Mouse (Mus musculus) adrenal gland (tissue): ENCODE measurements at regions not wholly inside any gene's neighbourhood (a gene's known extent, or its start where the extent isn't known, plus 50 kb on each side); places are given as distances from the start of the nearest gene placed in this dataset.
"Not testable (repeated sequence)": the region's sequence is repeated elsewhere in the genome, so short reads cannot be mapped to it uniquely, and the experiment has no call there.

ENCODE experiments used
- intact Hi-C: fragments of 180-260 bp; cut with DNase I; formaldehyde crosslinking; loops from one replicate; pipeline ENCODE4 v1.15.1; 2025

DNA sequence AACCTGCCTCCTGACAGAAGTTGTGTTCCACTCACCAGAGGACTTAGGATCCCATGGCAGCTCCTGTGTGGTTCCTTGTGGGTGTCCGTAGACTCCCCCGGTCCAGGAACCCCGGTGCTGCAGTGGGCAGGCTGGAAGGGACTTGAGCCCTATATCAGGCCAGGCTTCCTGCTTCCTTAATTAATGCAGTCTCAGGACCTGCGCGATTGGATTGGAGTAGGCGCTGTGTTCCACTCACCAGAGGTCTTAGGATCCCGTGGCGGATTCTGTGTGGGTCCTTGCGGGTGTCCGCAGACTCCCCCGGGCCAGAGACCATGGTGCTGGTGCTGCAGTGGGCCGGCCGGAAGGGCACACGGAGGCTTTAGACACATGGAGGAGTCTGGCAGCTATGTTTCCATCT is 288.7 kb downstream of the Fut8 start:
- intact Hi-C loops, result not testable (repeated sequence)

DNA sequence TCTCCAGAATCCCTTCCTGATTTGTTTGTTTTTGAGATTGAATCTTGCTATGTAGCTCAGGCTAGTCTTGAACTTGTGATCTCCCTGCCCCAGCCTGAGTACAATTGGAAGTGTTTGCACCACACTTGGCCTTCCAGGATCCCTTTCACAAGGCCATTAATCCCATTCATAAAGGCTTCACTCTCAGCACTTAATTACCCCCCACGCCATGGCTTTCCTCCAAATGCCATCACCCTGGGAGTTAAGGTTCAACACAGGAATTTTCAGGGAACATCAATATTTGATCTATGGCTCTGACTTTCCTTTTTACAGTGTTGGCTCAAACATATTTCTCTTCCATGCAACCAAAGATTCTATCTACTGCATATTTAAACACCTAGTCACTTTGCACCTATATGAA is 289.6 kb downstream of the Fut8 start:
- intact Hi-C loops, result no loop called here

GRCm38 (mm10) chr12:77527953-77528865 is 290.3 kb downstream of the Fut8 start:
- intact Hi-C loops, result no loop called here

DNA sequence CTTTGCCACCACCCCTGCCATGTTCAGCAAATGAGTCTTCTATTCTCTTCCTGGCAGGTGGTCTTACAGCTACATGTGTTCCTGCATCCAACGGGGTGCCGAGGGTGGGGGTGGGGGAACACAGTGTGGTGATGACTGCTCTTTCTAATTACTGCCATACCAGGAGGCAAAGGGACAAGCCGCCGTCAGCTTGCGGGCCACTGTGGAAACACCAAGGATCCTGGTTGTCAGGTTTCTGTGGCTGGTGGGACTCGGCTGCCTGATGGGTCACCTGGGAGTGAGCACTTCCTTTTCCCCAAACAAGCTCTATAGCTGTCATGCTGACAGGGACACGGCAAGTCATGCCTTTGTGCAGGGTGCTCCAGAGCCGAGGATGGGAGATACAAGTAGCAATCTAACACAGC is 290.9 kb downstream of the Fut8 start:
- intact Hi-C loops, result no loop called here

GRCm38 (mm10) chr12:77529414-77529813 is 291.5 kb downstream of the Fut8 start:
- intact Hi-C loops, result no loop called here

GRCm38 (mm10) chr12:77529955-77530354 is 292.0 kb downstream of the Fut8 start:
- intact Hi-C loops, result loop anchor here (10.0 kb wide), 1 partner anchor 285 kb away; no protein-coding TSS in a partner anchor

DNA sequence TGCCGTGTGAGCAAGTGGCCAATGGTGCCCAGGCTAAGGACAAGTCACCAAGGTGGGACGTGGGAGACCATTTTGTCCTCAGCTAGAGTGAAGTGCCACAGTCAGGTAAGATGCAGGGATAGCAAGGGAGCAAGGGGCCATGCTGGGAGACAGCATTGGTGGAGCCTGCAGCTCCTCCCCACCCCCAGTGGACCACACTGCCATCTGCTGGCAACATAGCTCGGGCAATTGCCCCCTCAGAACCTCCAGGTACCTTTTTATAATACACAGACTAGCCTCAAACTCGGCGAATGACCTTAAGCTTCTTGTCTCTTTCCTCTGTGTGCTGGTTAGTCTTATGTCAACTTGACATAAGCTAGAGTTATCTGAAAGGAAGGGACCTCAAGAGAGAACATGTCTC is 293.4 kb downstream of the Fut8 start:
- intact Hi-C loops, result loop anchor here (10.0 kb wide), 1 partner anchor 286 kb away; no protein-coding TSS in a partner anchor

DNA sequence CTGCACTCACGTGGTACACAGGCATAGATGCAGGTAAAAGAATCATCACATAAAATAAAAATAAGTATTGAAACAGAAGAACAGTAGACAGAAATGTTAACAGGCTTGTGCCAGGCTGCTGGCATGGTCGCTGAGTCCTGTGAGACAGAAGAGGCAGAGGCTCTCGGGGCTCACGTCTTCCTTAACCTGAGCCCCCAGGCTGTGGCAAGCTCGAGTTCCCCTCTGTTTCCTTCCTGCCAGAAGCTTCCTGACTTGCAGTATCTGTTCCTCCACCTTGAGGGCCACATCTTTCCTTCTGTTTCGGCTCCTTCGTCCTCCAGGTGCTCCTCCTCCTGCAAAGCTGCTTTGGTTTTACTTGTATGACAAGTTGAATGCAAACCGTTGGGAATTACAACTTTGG is 294.6 kb downstream of the Fut8 start:
- intact Hi-C loops, result loop anchor here (10.0 kb wide), 1 partner anchor 288 kb away; no protein-coding TSS in a partner anchor

GRCm38 (mm10) chr12:77533606-77534005 is 295.7 kb downstream of the Fut8 start:
- intact Hi-C loops, result loop anchor here (10.0 kb wide), 1 partner anchor 289 kb away; no protein-coding TSS in a partner anchor

- intact Hi-C loops, result loop anchor here (10.0 kb wide), 1 partner anchor 289 kb away; no protein-coding TSS in a partner anchor
Observed at GRCm38 (mm10) chr12:77534079-77534478, 296.2 kb downstream of the Fut8 start.

DNA sequence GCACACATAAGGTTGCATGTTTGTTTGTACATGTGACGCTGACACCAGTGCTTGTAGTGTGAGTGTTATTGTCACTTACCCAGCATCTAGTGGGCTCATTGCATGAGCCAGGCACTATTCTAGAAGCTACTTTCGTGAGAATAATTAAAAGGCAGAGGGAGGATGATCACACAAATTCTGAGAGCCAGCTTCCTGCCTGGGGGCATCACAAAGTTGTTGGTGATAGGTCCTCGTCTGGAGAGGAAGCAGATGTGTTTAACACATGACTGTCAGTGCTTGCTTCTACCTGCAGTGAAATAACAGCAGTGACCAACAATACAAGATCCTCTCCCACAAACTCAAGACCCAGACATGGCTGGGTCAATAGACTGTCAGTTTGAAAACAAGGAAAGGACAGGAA is 297.2 kb downstream of the Fut8 start:
- intact Hi-C loops, result loop anchor here (10.0 kb wide), 1 partner anchor 290 kb away; no protein-coding TSS in a partner anchor

DNA sequence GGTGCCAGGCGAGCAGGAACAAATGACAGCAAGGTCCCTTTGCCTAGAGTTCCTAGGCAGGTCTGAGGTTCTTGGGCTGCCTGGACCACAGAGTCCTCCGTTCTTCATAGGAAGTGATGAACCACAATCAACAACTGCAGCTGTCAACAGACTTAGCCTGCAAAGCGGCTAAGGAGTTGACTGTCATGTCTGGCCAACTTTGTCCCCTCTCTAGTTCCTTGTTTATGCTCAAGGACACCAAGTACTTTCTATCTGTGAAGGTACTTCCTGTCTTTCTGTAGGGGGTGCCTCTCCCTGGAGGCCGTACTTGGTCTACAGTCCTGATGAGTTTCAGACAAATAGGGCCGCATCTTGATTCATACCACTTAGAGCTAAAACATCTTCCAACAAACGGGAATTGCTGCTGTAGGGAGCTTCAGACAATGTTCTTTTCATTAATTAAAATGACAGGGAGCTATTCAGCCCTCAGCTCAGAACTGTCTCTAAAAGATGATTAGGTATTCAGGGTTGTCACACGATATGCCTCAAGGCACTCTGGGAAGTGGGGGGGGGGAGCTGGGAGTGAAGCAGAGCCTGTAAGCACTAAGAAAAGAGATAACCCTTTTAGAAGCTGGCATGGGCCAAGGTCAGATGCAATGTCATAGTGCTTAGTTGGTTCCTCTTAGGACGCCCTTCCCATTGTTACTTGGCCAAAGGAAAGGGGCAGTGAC is 299.4 kb downstream of the Fut8 start:
- intact Hi-C loops, result loop anchor here (10.0 kb wide), 1 partner anchor 292 kb away; no protein-coding TSS in a partner anchor

DNA sequence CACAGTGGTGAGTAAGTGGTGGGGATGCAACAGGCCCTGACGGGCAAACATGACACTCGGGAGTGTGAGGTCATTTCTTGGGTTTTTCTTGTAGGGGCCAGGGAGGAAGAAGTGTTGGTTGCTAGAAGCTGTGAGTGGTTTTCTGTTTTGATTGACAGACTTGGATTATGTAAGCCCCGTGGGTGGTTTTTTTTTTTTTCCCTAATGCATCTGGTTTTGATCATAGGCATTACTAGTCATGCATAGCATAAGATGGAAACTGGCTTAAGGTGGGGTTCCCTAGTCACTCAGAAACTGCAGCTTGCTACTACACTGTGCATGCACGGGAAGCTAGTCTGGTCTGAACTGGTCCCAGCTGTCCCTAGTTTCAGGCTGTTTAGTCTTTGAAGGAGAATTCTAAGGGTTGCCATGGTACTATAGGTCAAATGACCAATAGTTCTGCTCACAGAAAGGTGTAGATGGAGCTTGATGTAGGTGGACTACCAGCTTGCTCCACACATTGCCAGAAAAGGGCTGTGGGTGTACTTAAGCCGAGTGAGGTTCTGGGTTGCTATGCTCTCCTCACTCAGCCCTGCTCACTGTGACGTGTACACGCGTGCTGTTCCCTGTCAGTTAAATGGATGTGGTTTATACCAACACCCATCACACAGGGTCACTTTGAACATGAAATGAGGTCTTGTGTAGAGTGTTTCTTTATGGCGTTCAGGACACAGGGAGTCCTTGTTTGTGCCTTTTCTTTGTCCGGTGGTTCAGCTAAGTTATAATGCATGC is 301.9 kb downstream of the Fut8 start:
- intact Hi-C loops, result loop anchor here (10.0 kb wide), 1 partner anchor 295 kb away; no protein-coding TSS in a partner anchor

DNA sequence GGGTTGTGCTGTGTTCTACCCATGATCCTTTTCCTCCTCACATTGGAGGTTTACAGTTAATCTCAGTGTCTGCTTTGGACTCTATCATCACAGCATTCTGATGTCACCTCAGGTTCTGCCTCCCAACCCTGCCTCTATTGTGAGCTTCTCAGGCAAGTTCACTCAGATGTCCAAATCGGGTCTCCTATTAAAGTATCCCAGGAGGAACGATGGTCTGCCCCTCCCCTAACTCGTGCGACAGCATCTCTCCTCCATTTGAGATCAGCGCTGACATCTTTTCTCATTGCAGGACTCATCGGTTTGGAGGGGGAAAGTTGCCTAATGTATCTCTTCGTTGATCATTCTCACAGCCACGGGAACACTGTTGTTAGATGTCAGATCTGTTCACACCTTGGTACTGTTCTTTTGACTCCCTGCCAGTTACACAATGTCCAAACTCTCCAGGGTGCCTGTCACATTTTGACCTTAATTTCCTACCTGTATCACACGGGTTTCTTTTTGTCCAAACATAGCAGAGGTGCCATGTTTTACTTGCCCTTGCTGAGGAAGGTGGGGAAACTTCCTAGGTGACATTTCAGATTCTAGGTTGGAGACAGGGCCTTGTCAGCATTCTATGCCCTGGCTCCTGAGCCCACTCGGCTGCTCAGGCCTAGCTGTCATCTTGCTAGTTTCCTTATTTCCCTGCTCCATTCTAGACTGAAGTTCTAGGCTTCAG is 303.3 kb downstream of the Fut8 start:
- intact Hi-C loops, result no loop called here

DNA sequence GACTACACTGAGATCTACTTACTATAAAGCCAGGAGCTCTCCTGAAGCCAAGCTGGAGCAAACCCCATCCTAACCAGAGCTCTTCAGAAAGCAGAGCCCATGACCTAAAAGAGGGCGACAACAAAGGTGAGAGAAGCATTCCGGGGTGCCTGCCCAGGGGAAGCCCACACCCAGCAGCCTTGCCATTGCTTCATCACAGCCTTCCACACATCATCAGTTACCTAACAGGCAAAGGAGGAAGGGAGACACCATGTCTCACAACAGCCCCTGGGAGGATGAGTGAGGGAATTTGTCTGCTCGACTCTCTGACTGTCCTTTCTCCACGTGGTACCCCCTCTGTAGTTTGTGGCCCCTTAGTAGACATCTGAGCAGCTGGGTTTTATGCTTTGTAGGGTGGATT is 303.9 kb downstream of the Fut8 start:
- intact Hi-C loops, result no loop called here

DNA sequence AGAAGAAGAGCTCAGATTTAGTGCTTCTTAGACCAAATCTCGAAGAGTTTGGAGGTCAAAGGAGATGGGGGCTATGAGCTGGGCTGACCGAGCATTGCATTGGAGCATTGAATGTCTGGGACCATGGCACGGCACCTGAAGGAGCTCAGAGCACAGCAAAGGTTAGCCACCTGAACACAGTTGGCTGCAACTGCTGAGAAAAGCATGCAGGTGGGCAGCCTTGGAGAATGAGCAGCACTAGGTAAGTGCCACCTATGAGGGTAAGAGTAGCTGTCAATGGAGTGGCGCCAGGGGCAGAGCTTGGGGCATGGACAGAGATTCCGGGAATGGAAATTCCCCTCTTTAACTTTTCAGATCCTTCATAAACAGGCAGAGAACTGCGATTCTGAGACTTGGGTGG is 305.7 kb downstream of the Fut8 start:
- intact Hi-C loops, result no loop called here

DNA sequence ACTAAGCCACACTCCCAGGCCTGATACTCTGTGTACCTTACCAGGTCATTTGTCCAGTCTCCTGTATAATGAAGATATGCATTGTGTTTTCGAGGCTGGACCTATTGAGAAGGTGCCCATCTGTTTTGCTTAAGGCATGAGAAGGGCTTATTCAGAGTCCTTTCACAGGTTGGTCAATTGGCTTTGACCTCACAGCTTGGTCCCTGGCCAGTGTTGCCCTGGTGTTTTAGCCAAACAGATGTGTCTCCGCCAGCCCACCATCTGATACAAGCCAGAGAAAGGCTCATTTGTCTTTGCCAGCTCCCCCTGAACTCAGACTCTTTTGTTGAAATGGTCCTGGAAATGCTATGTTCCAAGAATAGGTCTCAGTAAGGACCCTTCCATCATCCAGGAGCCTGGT is 308.2 kb downstream of the Fut8 start:
- intact Hi-C loops, result no loop called here

DNA sequence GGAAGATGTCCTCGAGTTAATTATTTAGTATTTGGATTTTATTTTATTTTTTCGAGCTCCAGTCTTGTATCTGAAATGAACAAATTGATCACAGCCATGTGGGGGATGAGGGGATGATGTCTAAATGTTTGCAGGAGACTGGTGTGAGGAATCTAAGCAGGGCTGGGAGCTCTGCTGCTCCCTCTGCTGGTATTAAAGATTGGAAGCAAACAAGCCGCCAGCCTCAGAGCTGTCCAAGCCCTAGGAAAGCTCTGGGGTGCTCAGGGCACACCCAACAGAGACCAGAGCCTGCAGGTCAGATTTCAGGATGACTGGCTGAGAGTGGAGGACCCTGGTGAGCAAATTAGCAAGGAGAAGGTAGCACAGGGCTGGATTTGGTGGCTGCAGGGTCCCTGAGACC is 330.4 kb downstream of the Fut8 start:
- intact Hi-C loops, result loop anchor here (2.0 kb wide), 2 partner anchors 327 to 567 kb away; no protein-coding TSS in a partner anchor

- intact Hi-C loops, result no loop called here
Observed at GRCm38 (mm10) chr12:77570501-77570900, 332.6 kb downstream of the Fut8 start.

- intact Hi-C loops, result no loop called here
Observed at GRCm38 (mm10) chr12:77571071-77571470, 333.1 kb downstream of the Fut8 start.
